Comparison of ENCODE assay signal across 8 mouse cellular contexts in genomic region chr2:165594907-165595675, GRCm38 (mm10). TPM values are rescaled to one million over a fixed set of nuclear protein-coding genes. Genes with fewer than 3 reads are reported as not detected.
A peak's percentile ranks its signal among the peaks of the same experiment; 100 is the strongest.
DNase-seq lines count a peak whose midpoint lies in the region; ATAC-seq and TF ChIP-seq lines count a peak whose summit lies in the region.

Gene Eya2, plus strand, starts transcription at chr2:165595032.

- WGBS in kidney, postnatal 0 days: under 1% methylated on average over 71 of the region's 83 CpGs
- under 1% methylated on average over 62 of the region's 83 CpGs for WGBS in heart, embryonic 15.5 days
- under 1% methylated on average over 72 of the region's 83 CpGs for WGBS in lung, embryonic 16.5 days

- no peak for DNase-seq in kidney, postnatal 0 days (ENCODE audit: low spot score)
- DNase-seq in kidney, adult 18-20 months: no peak
- peak; percentile 58 for DNase-seq in embryo, embryonic 10.5 days (ENCODE audit: low spot score)
- no peak for DNase-seq in cerebellum, postnatal 4 days (ENCODE audit: low spot score in 2 of 2)
- no peak for DNase-seq in cerebellum, postnatal 14 days
- DNase-seq in layer of hippocampus, adult 18-20 months (ENCODE audit: low spot score in 2 of 2): no peak

- peak; percentile 73 for ATAC-seq in kidney, postnatal 0 days (replicated peaks; ENCODE audit: low FRiP score, low read depth)
- peak; percentile 55; the same call in 1 of the 2 replicates for ATAC-seq in heart, embryonic 15.5 days (replicated peaks; ENCODE audit: insufficient number of reproducible peaks, insufficient read depth, low FRiP score, low read depth)
- ATAC-seq in lung, embryonic 16.5 days (ENCODE audit: low read depth): peak; percentile 53

- no peaks in the 10 kb centered on the region for H3K36me3 ChIP-seq in kidney, postnatal 0 days (ENCODE audit: insufficient read depth, low read length)
- no peaks in the 10 kb centered on the region for H3K36me3 ChIP-seq in heart, embryonic 15.5 days
- H3K36me3 ChIP-seq in lung, embryonic 16.5 days (ENCODE audit: control insufficient read depth, insufficient read depth, low read length): no peaks in the 10 kb centered on the region

- peak within 1 kb of the TSS; percentile 65 for H3K9ac ChIP-seq in kidney, postnatal 0 days (ENCODE audit: low read depth, low read length)
- H3K9ac ChIP-seq in heart, embryonic 15.5 days: peak within 1 kb of the TSS; percentile 50
- peak within 1 kb of the TSS; percentile 64 for H3K9ac ChIP-seq in lung, embryonic 16.5 days (ENCODE audit: low read length)

- H3K9me3 ChIP-seq in kidney, postnatal 0 days (replicated peaks; ENCODE audit: low read length): no peaks in the 10 kb centered on the region
- no peaks in the 10 kb centered on the region for H3K9me3 ChIP-seq in heart, embryonic 15.5 days (replicated peaks)
- H3K9me3 ChIP-seq in lung, embryonic 16.5 days (ENCODE audit: control insufficient read depth, low read length): no peaks in the 10 kb centered on the region

- peak within 1 kb of the TSS; percentile 89 for H3K4me2 ChIP-seq in kidney, postnatal 0 days (ENCODE audit: low read length)
- H3K4me2 ChIP-seq in heart, embryonic 15.5 days: peak within 1 kb of the TSS; percentile 78
- H3K4me2 ChIP-seq in lung, embryonic 16.5 days (ENCODE audit: low read depth, low read length): peak within 1 kb of the TSS; percentile 89

- peak within 1 kb of the TSS; percentile 54 for H3K4me3 ChIP-seq in kidney, postnatal 0 days (replicated peaks; ENCODE audit: low read depth, low read length)
- H3K4me3 ChIP-seq in heart, embryonic 15.5 days: peak within 1 kb of the TSS; percentile 51
- H3K4me3 ChIP-seq in lung, embryonic 16.5 days (ENCODE audit: low read length): peak within 1 kb of the TSS; percentile 56

- H3K27ac ChIP-seq in kidney, postnatal 0 days: peak within 1 kb of the TSS; percentile 25; the same call in 1 of the 2 replicates
- H3K27ac ChIP-seq in heart, embryonic 15.5 days: no peak within 1 kb of the TSS
- no peak within 1 kb of the TSS for H3K27ac ChIP-seq in lung, embryonic 16.5 days (ENCODE audit: low read length)

- H3K4me1 ChIP-seq in kidney, postnatal 0 days (replicated peaks; ENCODE audit: insufficient read depth, low read length): 0 out of 2 replicates have a peak, but pooled peaks cover 19% of the 10 kb centered on the region
- peaks cover 10% of the 10 kb centered on the region for H3K4me1 ChIP-seq in heart, embryonic 15.5 days (replicated peaks)
- H3K4me1 ChIP-seq in lung, embryonic 16.5 days (replicated peaks; ENCODE audit: control insufficient read depth, insufficient read depth, low read length): peaks cover 10% of the 10 kb centered on the region

- H3K27me3 ChIP-seq in kidney, postnatal 0 days (ENCODE audit: insufficient read depth, low read length): peaks cover 17% of the 10 kb centered on the region
- peaks cover 65% of the 10 kb centered on the region for H3K27me3 ChIP-seq in heart, embryonic 15.5 days
- peaks cover 37% of the 10 kb centered on the region for H3K27me3 ChIP-seq in lung, embryonic 16.5 days (ENCODE audit: control insufficient read depth, insufficient read depth, low read depth, low read length)

- no peak for TF ChIP-seq CTCF in kidney, postnatal 0 days (IDR thresholded peaks at IDR 0.05; ENCODE audit: low read depth)

RNA-seq across cellular contexts. Expression of gene Eya2, which starts in this region (rescaled TPM):
- polyA plus RNA-seq in kidney, postnatal 0 days (2015; fragmentation: Nextera tagmentation; extraction: Ambion mirVana): 6.3 and 8.0 TPM in 2 replicates
- polyA plus RNA-seq in heart, embryonic 15.5 days (2015; fragmentation: Nextera tagmentation; extraction: Ambion mirVana): 1.3 and 6.4 TPM in 2 replicates
- 6.0 and 6.9 TPM in 2 replicates for polyA plus RNA-seq in lung, embryonic 16.5 days (2015; fragmentation: Nextera tagmentation; extraction: Ambion mirVana)
- total RNA-seq in layer of hippocampus, adult 18-20 months (2021): 1 to 10 TPM; 1.8 to 2.8 TPM
